ENCODE assay signal across 8 mouse cellular contexts in the genomic region with DNA sequence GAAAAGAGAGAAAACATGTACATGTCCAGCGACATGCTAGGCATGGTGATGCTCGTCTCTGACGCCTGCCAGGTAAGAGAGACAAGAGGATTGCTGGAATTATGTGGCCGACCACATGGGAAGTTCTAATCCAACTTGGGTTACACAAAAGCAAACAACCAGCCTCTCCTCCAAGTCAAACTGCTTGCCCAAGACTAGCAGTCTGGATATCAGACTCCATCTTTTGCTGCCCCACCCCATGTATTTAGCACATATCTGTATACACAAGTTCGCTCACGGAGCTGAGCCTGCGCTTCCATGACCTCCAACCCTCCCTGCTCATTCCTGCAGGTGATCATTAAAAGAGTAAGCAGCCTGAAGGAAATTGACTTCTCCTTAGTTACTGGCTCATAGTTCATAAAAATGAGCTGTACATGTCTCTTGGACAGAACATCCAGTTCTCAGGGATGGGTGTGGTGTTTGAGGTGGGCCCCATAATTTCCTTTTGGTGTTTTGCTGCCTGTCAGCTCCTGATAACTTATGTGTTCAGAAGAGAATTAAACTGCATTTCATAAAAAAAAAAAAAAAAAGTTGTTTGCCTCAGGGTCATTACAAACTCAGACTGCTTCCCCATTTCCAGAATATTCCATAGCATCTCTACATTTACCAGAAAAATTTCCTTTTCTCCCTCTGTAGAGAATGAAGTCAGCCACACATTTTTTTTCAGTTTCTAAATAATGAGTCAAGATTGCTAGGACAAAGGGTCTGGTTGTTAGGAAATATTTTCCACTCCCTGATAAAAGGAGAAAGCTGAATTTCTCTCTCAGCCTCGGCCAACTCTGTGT. TPM values are rescaled to one million over a fixed set of nuclear protein-coding genes. Genes with fewer than 3 reads are reported as not detected.
DNase-seq lines count a peak whose midpoint lies in the region; ATAC-seq and TF ChIP-seq lines count a peak whose summit lies in the region.

No protein-coding gene starts in this region.

- no peaks in the 10 kb centered on the region for H3K36me3 ChIP-seq in heart, postnatal 0 days (replicated peaks; ENCODE audit: control insufficient read depth, insufficient read depth, low read length)
- H3K36me3 ChIP-seq in liver, embryonic 13.5 days = peaks cover 12% of the 10 kb centered on the region
- H3K36me3 ChIP-seq in stomach, postnatal 0 days (ENCODE audit: control insufficient read depth, insufficient read depth, low read length) = no peaks in the 10 kb centered on the region; the same call in 1 of the 2 replicates

- peak overlapping the region; percentile 85 for H3K27ac ChIP-seq in heart, postnatal 0 days (ENCODE audit: low read depth)
- peak overlapping the region; percentile 100 for H3K27ac ChIP-seq in liver, embryonic 13.5 days
- H3K27ac ChIP-seq in stomach, postnatal 0 days (replicated peaks) = peak overlapping the region; percentile 91

- H3K9me3 ChIP-seq in heart, postnatal 0 days (replicated peaks; ENCODE audit: control insufficient read depth, low read length) = no peaks in the 10 kb centered on the region
- no peaks in the 10 kb centered on the region for H3K9me3 ChIP-seq in liver, embryonic 13.5 days (replicated peaks)
- no peaks in the 10 kb centered on the region for H3K9me3 ChIP-seq in stomach, postnatal 0 days (ENCODE audit: control insufficient read depth, low read length)

- TF ChIP-seq CTCF in heart, postnatal 0 days (IDR thresholded peaks at IDR 0.05; ENCODE audit: low read depth) = no peak
- no peak for TF ChIP-seq CTCF in stomach, postnatal 0 days (IDR thresholded peaks at IDR 0.05; ENCODE audit: low read depth)

- H3K4me2 ChIP-seq in heart, postnatal 0 days (ENCODE audit: low read depth, low read length) = peak overlapping the region; percentile 99
- H3K4me2 ChIP-seq in liver, embryonic 13.5 days = peak overlapping the region; percentile 98
- peak overlapping the region; percentile 99 for H3K4me2 ChIP-seq in stomach, postnatal 0 days (replicated peaks; ENCODE audit: low read depth)

- H3K4me1 ChIP-seq in heart, postnatal 0 days (ENCODE audit: control insufficient read depth, insufficient read depth) = peaks cover 30% of the 10 kb centered on the region
- peaks cover 69% of the 10 kb centered on the region for H3K4me1 ChIP-seq in liver, embryonic 13.5 days (replicated peaks)
- no peaks in the 10 kb centered on the region for H3K4me1 ChIP-seq in stomach, postnatal 0 days (replicated peaks; ENCODE audit: control insufficient read depth, insufficient read depth)

- H3K9ac ChIP-seq in heart, postnatal 0 days (replicated peaks; ENCODE audit: low read depth, low read length) = peak overlapping the region; percentile 85
- H3K9ac ChIP-seq in liver, embryonic 13.5 days = peak overlapping the region; percentile 75
- H3K9ac ChIP-seq in stomach, postnatal 0 days (ENCODE audit: low read length) = peak overlapping the region; percentile 87; the same call in 1 of the 2 replicates

- peak overlapping the region; percentile 71 for H3K4me3 ChIP-seq in heart, postnatal 0 days (ENCODE audit: low read depth, low read length)
- peak overlapping the region; percentile 88 for H3K4me3 ChIP-seq in liver, embryonic 13.5 days (replicated peaks)
- H3K4me3 ChIP-seq in stomach, postnatal 0 days (ENCODE audit: low read depth, low read length) = peak overlapping the region; percentile 75

- 66% methylated on average over 8 of the region's 8 CpGs for WGBS in heart, postnatal 0 days
- 29% methylated on average over 8 of the region's 8 CpGs for WGBS in liver, embryonic 13.5 days (ENCODE audit: insufficient replicate concordance)
- WGBS in stomach, postnatal 0 days = 47% methylated on average over 8 of the region's 8 CpGs

- ATAC-seq in common myeloid progenitor, adult 5-6 weeks (replicated peaks; ENCODE audit: low read depth, poor library complexity, severe bottlenecking) = peak; percentile 37
- ATAC-seq in heart, postnatal 0 days (ENCODE audit: insufficient read depth, low read depth) = no peak
- peak; percentile 71 for ATAC-seq in liver, embryonic 13.5 days (ENCODE audit: low read depth)
- peak; percentile 49 for ATAC-seq in stomach, postnatal 0 days (ENCODE audit: low FRiP score, low TSS enrichment)

- TF ChIP-seq EP300 in heart, postnatal 0 days (IDR thresholded peaks at IDR 0.05; ENCODE audit: low read depth) = peak; percentile 76
- TF ChIP-seq EP300 in stomach, postnatal 0 days (optimal IDR thresholded peaks at IDR 0.05) = peak; percentile 97

- H3K27me3 ChIP-seq in heart, postnatal 0 days (ENCODE audit: control insufficient read depth, insufficient read depth, low read length) = no peaks in the 10 kb centered on the region
- peaks cover 20% of the 10 kb centered on the region for H3K27me3 ChIP-seq in liver, embryonic 13.5 days
- no peaks in the 10 kb centered on the region for H3K27me3 ChIP-seq in stomach, postnatal 0 days (ENCODE audit: control insufficient read depth, insufficient read depth, low read length)

- peak; percentile 84 for DNase-seq in MEL-GATA-1-ER (ENCODE audit: extremely low read depth, low read depth)
- DNase-seq in heart, postnatal 0 days (ENCODE audit: low spot score) = peak; percentile 34
- peak; percentile 78 for DNase-seq in liver, embryonic 13.5 days
- DNase-seq in stomach, postnatal 0 days (ENCODE audit: low spot score) = peak; percentile 33
- no peak for DNase-seq in thymus, postnatal 14 days
- DNase-seq in gastrocnemius, postnatal 4 days (ENCODE audit: low spot score in 2 of 2) = no peak
- no peak for DNase-seq in frontal cortex, adult 2 months (ENCODE audit: extremely low spot score in 1 of 2, low spot score in 1 of 2)

RNA-seq across cellular contexts. Expression of gene A930018P22Rik, which starts 0.7 kb away (rescaled TPM):
- total RNA-seq in common myeloid progenitor, adult 5-6 weeks (2017) = not detected in 2 replicates
- total RNA-seq in heart, postnatal 0 days (2014; rRNA removed; ENCODE audit: low replicate concordance) = not detected in 2 replicates
- polyA plus RNA-seq in heart, postnatal 0 days (2015; fragmentation: Nextera tagmentation; extraction: Ambion mirVana) = 0.42 and 0.58 TPM in 2 replicates
- polyA plus RNA-seq in liver, embryonic 13.5 days (2015; fragmentation: Nextera tagmentation; extraction: Ambion mirVana) = 0.19 and 0.48 TPM in 2 replicates
- polyA plus RNA-seq in stomach, postnatal 0 days (2015; fragmentation: Nextera tagmentation; extraction: Ambion mirVana) = 0.47 and 0.53 TPM in 2 replicates
- 1 to 10 TPM; 1.3 to 2.6 TPM for total RNA-seq in gastrocnemius, postnatal 4 days (2021)
- polyA plus RNA-seq in frontal cortex, adult 2 months (2012; rRNA removed) = 0.12 and 0.27 TPM in 2 replicates

RNA-seq across cellular contexts. Expression of gene Cd59a, which starts 26.3 kb away (rescaled TPM):
- 11.8 and 14.1 TPM in 2 replicates for total RNA-seq in common myeloid progenitor, adult 5-6 weeks (2017)
- 28.3 and 40.6 TPM in 2 replicates for total RNA-seq in heart, postnatal 0 days (2014; rRNA removed; ENCODE audit: low replicate concordance)
- polyA plus RNA-seq in heart, postnatal 0 days (2015; fragmentation: Nextera tagmentation; extraction: Ambion mirVana) = 90.7 and 96.5 TPM in 2 replicates
- polyA plus RNA-seq in liver, embryonic 13.5 days (2015; fragmentation: Nextera tagmentation; extraction: Ambion mirVana) = 82.9 and 85.7 TPM in 2 replicates
- polyA plus RNA-seq in stomach, postnatal 0 days (2015; fragmentation: Nextera tagmentation; extraction: Ambion mirVana) = 58.4 and 59.6 TPM in 2 replicates
- 10 to 100 TPM; 13.3 to 18.3 TPM for total RNA-seq in gastrocnemius, postnatal 4 days (2021)
- polyA plus RNA-seq in frontal cortex, adult 2 months (2012; rRNA removed) = 17.8 and 19.5 TPM in 2 replicates

RNA-seq across cellular contexts. Expression of gene Cd59b, which starts 52.2 kb away (rescaled TPM):
- 6.5 and 18.1 TPM in 2 replicates for total RNA-seq in common myeloid progenitor, adult 5-6 weeks (2017)
- total RNA-seq in heart, postnatal 0 days (2014; rRNA removed; ENCODE audit: low replicate concordance) = 1.1 and 4.2 TPM in 2 replicates
- 1.6 and 2.8 TPM in 2 replicates for polyA plus RNA-seq in heart, postnatal 0 days (2015; fragmentation: Nextera tagmentation; extraction: Ambion mirVana)
- 13.1 and 13.3 TPM in 2 replicates for polyA plus RNA-seq in liver, embryonic 13.5 days (2015; fragmentation: Nextera tagmentation; extraction: Ambion mirVana)
- 5.5 and 6.4 TPM in 2 replicates for polyA plus RNA-seq in stomach, postnatal 0 days (2015; fragmentation: Nextera tagmentation; extraction: Ambion mirVana)
- total RNA-seq in gastrocnemius, postnatal 4 days (2021) = 1 to 10 TPM; 1.4 to 2.9 TPM
- 4.0 and 6.1 TPM in 2 replicates for polyA plus RNA-seq in frontal cortex, adult 2 months (2012; rRNA removed)

RNA-seq across cellular contexts. Expression of gene Gm10799, which starts 53.5 kb away (rescaled TPM):
- total RNA-seq in common myeloid progenitor, adult 5-6 weeks (2017) = not detected in 2 replicates
- not detected in 2 replicates for total RNA-seq in heart, postnatal 0 days (2014; rRNA removed; ENCODE audit: low replicate concordance)
- not detected in 2 replicates for polyA plus RNA-seq in heart, postnatal 0 days (2015; fragmentation: Nextera tagmentation; extraction: Ambion mirVana)
- not detected in 2 replicates for polyA plus RNA-seq in liver, embryonic 13.5 days (2015; fragmentation: Nextera tagmentation; extraction: Ambion mirVana)
- polyA plus RNA-seq in stomach, postnatal 0 days (2015; fragmentation: Nextera tagmentation; extraction: Ambion mirVana) = not detected in 2 replicates
- total RNA-seq in gastrocnemius, postnatal 4 days (2021) = not detected
- polyA plus RNA-seq in frontal cortex, adult 2 months (2012; rRNA removed) = not detected in 2 replicates

RNA-seq across cellular contexts. Expression of gene Gm10912, which starts 56.3 kb away (rescaled TPM):
- total RNA-seq in common myeloid progenitor, adult 5-6 weeks (2017) = not detected in 2 replicates
- not detected in 2 replicates for total RNA-seq in heart, postnatal 0 days (2014; rRNA removed; ENCODE audit: low replicate concordance)
- 0.07 TPM in 1 of 2 replicates, not detected in the other for polyA plus RNA-seq in heart, postnatal 0 days (2015; fragmentation: Nextera tagmentation; extraction: Ambion mirVana)
- polyA plus RNA-seq in liver, embryonic 13.5 days (2015; fragmentation: Nextera tagmentation; extraction: Ambion mirVana) = 0.06 TPM in 1 of 2 replicates, not detected in the other
- not detected in 2 replicates for polyA plus RNA-seq in stomach, postnatal 0 days (2015; fragmentation: Nextera tagmentation; extraction: Ambion mirVana)
- total RNA-seq in gastrocnemius, postnatal 4 days (2021) = under 1 TPM; 0.16 to 0.17 TPM
- 0.38 and 0.46 TPM in 2 replicates for polyA plus RNA-seq in frontal cortex, adult 2 months (2012; rRNA removed)

Comparison
In these comparisons a context has a peak if more than half of its experiments do, and no peak if none do; other contexts are left out.
1. DNase-seq: peak in MEL-GATA-1-ER (single experiment), heart, postnatal 0 days (single experiment), liver, embryonic 13.5 days (single experiment) and stomach, postnatal 0 days (single experiment); none in thymus, postnatal 14 days (single experiment), gastrocnemius, postnatal 4 days (0 of 2) and frontal cortex, adult 2 months (0 of 2).
2. Peak in every context shown above with its lines, with median percentiles within 50 percentile points of each other: H3K27ac ChIP-seq, H3K4me2 ChIP-seq, H3K4me3 ChIP-seq and H3K9ac ChIP-seq.